9 mouse cellular contexts compared by ENCODE assay signal in the genomic region with DNA sequence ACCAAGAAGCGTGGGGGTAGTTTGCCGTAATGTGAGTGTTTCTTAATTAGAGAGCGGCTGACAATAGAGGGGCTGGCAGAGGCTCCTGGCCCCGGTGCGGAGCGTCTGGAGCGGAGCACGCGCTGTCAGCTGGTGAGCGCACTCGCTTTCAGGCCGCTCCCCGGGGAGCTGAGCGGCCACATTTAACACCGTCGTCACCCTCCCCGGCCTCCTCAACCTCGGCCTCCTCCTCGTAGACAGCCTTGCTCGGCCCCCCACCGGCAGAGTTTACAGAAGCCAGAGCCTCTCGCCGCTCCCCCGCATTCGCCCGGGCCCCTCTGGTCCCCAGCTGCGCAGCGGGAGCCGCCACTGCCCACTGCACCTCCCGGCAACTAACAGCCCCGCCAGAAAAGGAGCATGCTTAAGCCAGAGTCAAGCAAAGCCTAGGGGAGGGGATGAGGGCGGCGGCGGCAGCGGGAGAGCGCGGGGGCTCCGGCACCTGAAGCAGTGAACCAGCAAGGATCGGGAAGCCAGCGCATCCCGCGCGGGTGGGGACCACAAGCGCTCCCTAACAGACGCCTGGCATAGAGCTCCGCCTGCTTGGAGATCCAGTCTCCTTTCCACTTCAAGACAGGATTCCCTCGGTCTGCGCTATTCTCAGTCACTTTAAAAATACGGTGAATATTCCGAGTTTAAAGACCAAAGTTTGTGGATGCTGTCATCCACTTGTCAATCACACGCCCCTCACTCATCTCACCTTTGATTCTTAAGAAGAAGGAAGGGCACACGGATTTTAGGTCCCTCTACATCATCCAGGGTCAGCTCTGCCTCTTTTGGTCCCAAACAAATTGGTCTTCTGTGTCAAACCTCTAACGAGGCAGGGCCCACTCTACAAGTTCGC. TPM values are rescaled to one million over a fixed set of nuclear protein-coding genes. Genes with fewer than 3 reads are reported as not detected.
A peak's percentile ranks its signal among the peaks of the same experiment; 100 is the strongest.
DNase-seq lines count a peak whose midpoint lies in the region; ATAC-seq and TF ChIP-seq lines count a peak whose summit lies in the region.
"Had no signal": no experiment of that assay in that cellular context is flagged by ENCODE, and none has a peak within 500 bp of the region (broad histone marks: within the 10 kb centered on the region; RNA-seq: fewer than 3 reads in every experiment).

No protein-coding gene starts in this region.

- no peaks in the 10 kb centered on the region for H3K36me3 ChIP-seq in kidney, embryonic 16.5 days (ENCODE audit: insufficient read depth, low read length)
- no peaks in the 10 kb centered on the region for H3K36me3 ChIP-seq in embryonic facial prominence, embryonic 14.5 days (ENCODE audit: control insufficient read depth, insufficient read depth, low read length)
- H3K36me3 ChIP-seq in hindbrain, postnatal 0 days (ENCODE audit: insufficient read depth, low read length), result no peaks in the 10 kb centered on the region
- H3K36me3 ChIP-seq in neural tube, embryonic 11.5 days (ENCODE audit: control insufficient read depth, insufficient read depth, low read length), result no peaks in the 10 kb centered on the region

- no peak for TF ChIP-seq CTCF in hindbrain, postnatal 0 days (IDR thresholded peaks at IDR 0.05; ENCODE audit: low read depth)

- 2% methylated on average over 54 of the region's 54 CpGs for WGBS in kidney, embryonic 16.5 days
- WGBS in embryonic facial prominence, embryonic 14.5 days, result 1% methylated on average over 41 of the region's 54 CpGs
- WGBS in hindbrain, postnatal 0 days, result 2% methylated on average over 46 of the region's 54 CpGs
- WGBS in neural tube, embryonic 11.5 days, result 1% methylated on average over 54 of the region's 54 CpGs

- peak overlapping the region; percentile 49 for H3K4me3 ChIP-seq in kidney, embryonic 16.5 days (ENCODE audit: low read length)
- peak overlapping the region; percentile 47 for H3K4me3 ChIP-seq in embryonic facial prominence, embryonic 14.5 days (ENCODE audit: low read depth, low read length)
- peak overlapping the region; percentile 51 for H3K4me3 ChIP-seq in hindbrain, postnatal 0 days (ENCODE audit: low read length)
- H3K4me3 ChIP-seq in neural tube, embryonic 11.5 days (ENCODE audit: low read depth, low read length), result peak overlapping the region; percentile 37

- H3K4me2 ChIP-seq in kidney, embryonic 16.5 days (replicated peaks; ENCODE audit: low read depth, low read length), result peak overlapping the region; percentile 81
- peak overlapping the region; percentile 92 for H3K4me2 ChIP-seq in embryonic facial prominence, embryonic 14.5 days (ENCODE audit: low read depth, low read length)
- H3K4me2 ChIP-seq in hindbrain, postnatal 0 days (ENCODE audit: low read depth, low read length), result peak overlapping the region; percentile 92
- peak overlapping the region; percentile 90 for H3K4me2 ChIP-seq in neural tube, embryonic 11.5 days (ENCODE audit: low read depth)

- ATAC-seq in kidney, embryonic 16.5 days (ENCODE audit: low FRiP score, low TSS enrichment), result peak; percentile 86
- peak; percentile 71 for ATAC-seq in embryonic facial prominence, embryonic 14.5 days (ENCODE audit: low read depth)
- peak; percentile 87 for ATAC-seq in hindbrain, postnatal 0 days
- ATAC-seq in neural tube, embryonic 11.5 days (ENCODE audit: insufficient read depth, low FRiP score, low TSS enrichment), result peak; percentile 73
- no peak for ATAC-seq in CD4-positive, CD25-positive, alpha-beta regulatory T cell, adult 4 months

- peaks cover 13% of the 10 kb centered on the region for H3K4me1 ChIP-seq in kidney, embryonic 16.5 days (ENCODE audit: insufficient read depth, low read length)
- peaks cover 6% of the 10 kb centered on the region for H3K4me1 ChIP-seq in embryonic facial prominence, embryonic 14.5 days (ENCODE audit: control insufficient read depth, insufficient read depth, low read length)
- 0 out of 2 replicates have a peak, but pooled peaks cover 4% of the 10 kb centered on the region for H3K4me1 ChIP-seq in hindbrain, postnatal 0 days (ENCODE audit: insufficient read depth, low read length)
- H3K4me1 ChIP-seq in neural tube, embryonic 11.5 days (ENCODE audit: control insufficient read depth, insufficient read depth, low read length), result peaks cover 8% of the 10 kb centered on the region; the same call in 1 of the 2 replicates

- peaks cover 63% of the 10 kb centered on the region for H3K27me3 ChIP-seq in kidney, embryonic 16.5 days (ENCODE audit: insufficient read depth, low read length)
- H3K27me3 ChIP-seq in embryonic facial prominence, embryonic 14.5 days (replicated peaks; ENCODE audit: control insufficient read depth, insufficient read depth, low read length), result peaks cover 75% of the 10 kb centered on the region
- peaks cover 22% of the 10 kb centered on the region for H3K27me3 ChIP-seq in hindbrain, postnatal 0 days (ENCODE audit: insufficient read depth, low read length)
- peaks cover 63% of the 10 kb centered on the region for H3K27me3 ChIP-seq in neural tube, embryonic 11.5 days (ENCODE audit: control insufficient read depth, insufficient read depth, low read length)

- DNase-seq in kidney, adult 18-20 months, result no peak
- peak; percentile 10 for DNase-seq in brain, adult 2 months (ENCODE audit: low read depth, low spot score)
- DNase-seq in embryonic facial prominence, embryonic 14.5 days (ENCODE audit: low spot score), result peak; percentile 37
- peak; percentile 78 for DNase-seq in hindbrain, postnatal 0 days (ENCODE audit: low spot score)
- peak; percentile 61 for DNase-seq in neural tube, embryonic 11.5 days (ENCODE audit: low spot score)
- no peak for DNase-seq in MN1 (ENCODE audit: low spot score)

- H3K9me3 ChIP-seq in kidney, embryonic 16.5 days (ENCODE audit: low read length), result no peaks in the 10 kb centered on the region
- H3K9me3 ChIP-seq in embryonic facial prominence, embryonic 14.5 days (ENCODE audit: control insufficient read depth, low read length), result no peaks in the 10 kb centered on the region
- H3K9me3 ChIP-seq in hindbrain, postnatal 0 days (ENCODE audit: low read length), result no peaks in the 10 kb centered on the region
- no peaks in the 10 kb centered on the region for H3K9me3 ChIP-seq in neural tube, embryonic 11.5 days (ENCODE audit: control insufficient read depth, low read length)

- H3K9ac ChIP-seq in kidney, embryonic 16.5 days (replicated peaks; ENCODE audit: low read length), result peak overlapping the region; percentile 31; the same call in 1 of the 2 replicates
- peak overlapping the region; percentile 40; the same call in 1 of the 2 replicates for H3K9ac ChIP-seq in embryonic facial prominence, embryonic 14.5 days (ENCODE audit: low read depth, low read length)
- H3K9ac ChIP-seq in hindbrain, postnatal 0 days (replicated peaks; ENCODE audit: low read length), result peak overlapping the region; percentile 52
- peak overlapping the region; percentile 31 for H3K9ac ChIP-seq in neural tube, embryonic 11.5 days (ENCODE audit: low read length)

- H3K27ac ChIP-seq in kidney, embryonic 16.5 days (ENCODE audit: low read length), result no peak overlapping the region
- H3K27ac ChIP-seq in embryonic facial prominence, embryonic 14.5 days (replicated peaks; ENCODE audit: low read depth, low read length), result no peak overlapping the region
- H3K27ac ChIP-seq in hindbrain, postnatal 0 days, result no peak overlapping the region
- H3K27ac ChIP-seq in neural tube, embryonic 11.5 days (ENCODE audit: low read depth, low read length), result no peak overlapping the region

RNA-seq across cellular contexts. Expression of gene Atoh1, which starts 5.8 kb away (rescaled TPM):
- 0.07 TPM in 1 of 2 replicates, not detected in the other for polyA plus RNA-seq in kidney, embryonic 16.5 days (2015; fragmentation: Nextera tagmentation; extraction: Ambion mirVana)
- polyA plus RNA-seq in embryonic facial prominence, embryonic 14.5 days (2014; fragmentation: Nextera tagmentation; extraction: Ambion mirVana), result 0.66 and 0.68 TPM in 2 replicates
- 12.1 and 24.4 TPM in 2 replicates for total RNA-seq in hindbrain, postnatal 0 days (2014; rRNA removed)
- 6.7 and 8.5 TPM in 2 replicates for polyA plus RNA-seq in hindbrain, postnatal 0 days (2015; fragmentation: Nextera tagmentation; extraction: Ambion mirVana)
- polyA plus RNA-seq in neural tube, embryonic 11.5 days (2014; fragmentation: Nextera tagmentation; extraction: Ambion mirVana), result 15.3 and 16.9 TPM in 2 replicates
- under 1 TPM in 1 of 2 experiments, not detected in 1; 0.40 TPM for polyA plus RNA-seq in CD4-positive, CD25-positive, alpha-beta regulatory T cell, adult 4 months (2017; shearing (Covaris generic))
- polyA plus RNA-seq: testis, adult 2 months had no signal

Comparison
In these comparisons a context has a peak if more than half of its experiments do, and no peak if none do; other contexts are left out.
1. DNase-seq: peak in brain, adult 2 months (single experiment), embryonic facial prominence, embryonic 14.5 days (single experiment), hindbrain, postnatal 0 days (single experiment) and neural tube, embryonic 11.5 days (single experiment); none in kidney, adult 18-20 months (single experiment) and MN1 (single experiment).
2. Peak in every context shown above with its lines, with median percentiles within 50 percentile points of each other: H3K4me2 ChIP-seq, H3K4me3 ChIP-seq and H3K9ac ChIP-seq.